Mouse (Mus musculus): Measurements from ENCODE around the gene Chn2.

Chn2 gene

GRCm38 (mm10) chr6:54242286-54242685 is 202.9 kb downstream of the Chn2 start:
- peak; percentile 5 for DNase-seq (ENCODE audit: low read depth)

DNA sequence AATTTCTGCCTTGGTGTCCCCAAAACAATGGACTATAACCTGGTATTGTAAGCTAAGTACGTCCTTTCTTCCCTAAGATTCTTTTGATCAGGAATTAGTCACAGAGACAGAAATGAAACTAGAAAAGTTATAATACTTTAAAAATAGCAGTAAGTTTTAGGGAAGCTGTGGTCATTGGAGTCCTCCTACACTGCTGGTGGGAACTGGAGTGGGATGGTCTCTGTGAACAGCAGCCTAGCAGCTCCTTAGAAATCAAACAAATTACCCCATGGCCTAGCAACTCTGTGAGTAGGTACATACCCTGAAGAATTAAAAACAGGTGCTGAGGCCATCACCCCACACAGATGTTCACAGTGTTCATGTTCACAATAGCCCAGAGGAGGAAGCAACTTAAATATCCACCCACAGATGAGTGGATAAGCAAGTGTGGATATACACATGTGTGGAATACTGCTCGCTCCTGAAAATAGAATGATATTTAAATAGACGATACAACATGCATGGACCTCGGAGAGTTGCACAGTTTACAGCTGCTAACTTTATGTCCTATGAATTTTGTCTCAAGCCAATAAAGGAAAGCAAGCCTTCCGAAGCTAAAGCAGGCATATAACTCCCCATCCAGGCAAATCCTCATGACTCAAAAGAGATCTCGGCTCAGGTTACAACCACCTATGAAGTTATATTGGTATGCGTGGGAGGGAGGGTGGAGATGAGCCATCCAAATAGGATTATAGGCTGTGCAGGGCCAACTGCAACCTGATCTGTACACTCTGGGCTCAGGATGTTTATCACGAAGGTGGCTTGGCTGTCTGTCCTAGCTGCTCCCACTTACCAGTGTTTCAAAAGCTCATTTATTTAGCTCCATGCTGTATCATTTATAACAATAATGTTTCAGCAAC is 209.2 kb downstream of the Chn2 start:
- no peak for DNase-seq (ENCODE audit: low read depth)

DNA sequence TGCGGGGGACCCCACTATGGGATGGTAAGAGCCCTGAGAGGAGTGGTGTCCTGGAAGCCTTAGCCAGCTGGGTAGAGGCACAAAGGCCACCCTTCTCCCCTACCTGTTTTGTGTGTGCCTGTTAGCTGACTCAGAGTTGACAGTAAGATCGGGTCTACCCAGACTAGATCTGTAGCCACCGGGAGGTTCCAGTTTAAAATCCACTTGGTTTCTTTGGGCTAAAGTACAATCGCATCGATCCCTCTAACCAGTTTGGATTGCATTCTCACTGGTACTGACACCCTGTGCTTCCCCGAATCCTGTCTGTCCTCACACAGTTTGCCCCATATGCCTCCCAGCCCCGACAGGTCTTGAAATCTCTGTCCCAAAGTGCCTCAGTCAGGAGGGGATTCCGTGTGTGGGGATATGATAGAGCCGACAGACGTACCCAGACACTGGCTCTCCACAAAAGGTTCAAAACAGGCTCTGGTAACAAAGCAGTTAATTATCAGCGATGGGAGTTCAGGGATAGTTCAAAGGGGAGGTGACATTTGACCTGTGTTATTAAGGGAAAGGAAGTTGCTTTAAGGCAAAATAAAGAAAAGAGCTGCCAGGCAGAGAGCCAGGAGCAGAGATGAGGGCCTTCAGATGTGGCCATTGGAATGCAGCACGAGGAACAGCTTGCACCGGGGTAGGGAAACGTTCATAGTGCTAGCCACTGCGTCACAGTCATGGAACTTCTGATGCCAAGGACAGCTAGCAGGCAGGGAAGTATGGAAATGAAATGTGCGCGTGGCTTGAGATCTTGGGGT is 212.2 kb downstream of the Chn2 start:
- DNase-seq (ENCODE audit: low read depth): no peak

- DNase-seq (ENCODE audit: low read depth): no peak
These were observed 213.9 kb downstream of the Chn2 start for GRCm38 (mm10) chr6:54253206-54253605.

DNA sequence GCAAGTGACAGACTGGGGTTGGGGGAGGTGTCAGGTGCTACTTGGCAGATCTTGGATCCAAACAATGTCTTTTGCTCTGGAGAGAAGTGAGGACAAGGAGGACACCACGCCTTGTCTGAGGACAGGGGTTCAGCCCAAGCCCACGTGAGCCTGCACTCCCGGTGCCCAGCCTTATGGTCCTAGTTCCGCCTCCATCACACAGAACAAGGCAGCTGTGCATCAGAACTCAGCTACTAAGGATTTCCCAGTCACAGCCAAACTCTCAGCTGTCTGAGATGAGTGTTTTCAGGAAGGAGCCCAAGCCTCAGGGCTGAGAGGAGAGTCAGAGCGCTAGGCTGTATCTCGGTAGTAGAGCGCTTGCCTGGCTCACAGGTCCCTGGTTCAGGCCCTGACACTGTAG is 214.5 kb downstream of the Chn2 start:
- no peak for DNase-seq (ENCODE audit: low read depth)

GRCm38 (mm10) chr6:54254759-54255158 is 215.4 kb downstream of the Chn2 start:
- no peak for DNase-seq (ENCODE audit: low read depth)

DNA sequence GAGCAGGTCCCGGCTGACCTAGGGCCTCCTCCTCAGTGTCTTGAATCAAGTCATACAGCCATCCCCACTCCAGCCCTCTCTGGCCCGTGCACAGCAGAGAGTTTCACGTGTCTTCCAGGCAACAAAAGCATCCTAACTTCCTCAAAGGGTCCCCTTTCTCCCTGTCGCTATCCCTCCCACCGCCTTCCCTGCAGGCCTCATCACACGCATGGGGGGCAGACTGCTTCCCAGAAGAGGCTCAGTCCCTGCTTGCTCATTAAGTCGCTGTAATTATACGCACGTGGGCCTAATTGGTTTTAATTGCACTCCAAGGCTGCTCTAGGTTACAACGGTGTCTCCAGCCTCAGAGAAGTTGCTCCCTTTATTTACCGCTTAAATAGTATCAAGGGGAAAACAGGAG is 216.0 kb downstream of the Chn2 start:
- DNase-seq (ENCODE audit: low read depth): no peak

DNA sequence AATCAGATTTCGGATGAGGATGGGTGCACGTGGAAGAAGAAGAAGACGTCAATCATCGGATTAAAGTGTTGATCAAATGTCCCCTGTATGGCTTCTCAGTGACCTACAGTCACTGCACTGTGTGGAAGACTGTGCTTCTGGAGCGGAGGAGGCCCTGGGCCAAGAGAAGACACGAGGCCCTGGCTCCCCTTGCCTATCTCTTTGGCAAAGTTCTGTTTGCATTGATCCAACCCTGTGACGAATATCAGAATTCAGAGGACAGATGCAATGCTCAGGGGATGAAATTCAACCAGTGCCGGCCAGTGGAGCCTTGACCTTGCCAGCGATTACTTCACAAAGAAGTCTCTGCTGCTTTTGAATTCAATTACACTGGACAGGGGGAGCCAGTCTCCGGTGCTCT is 217.0 kb downstream of the Chn2 start:
- no peak for DNase-seq (ENCODE audit: low read depth)

DNA sequence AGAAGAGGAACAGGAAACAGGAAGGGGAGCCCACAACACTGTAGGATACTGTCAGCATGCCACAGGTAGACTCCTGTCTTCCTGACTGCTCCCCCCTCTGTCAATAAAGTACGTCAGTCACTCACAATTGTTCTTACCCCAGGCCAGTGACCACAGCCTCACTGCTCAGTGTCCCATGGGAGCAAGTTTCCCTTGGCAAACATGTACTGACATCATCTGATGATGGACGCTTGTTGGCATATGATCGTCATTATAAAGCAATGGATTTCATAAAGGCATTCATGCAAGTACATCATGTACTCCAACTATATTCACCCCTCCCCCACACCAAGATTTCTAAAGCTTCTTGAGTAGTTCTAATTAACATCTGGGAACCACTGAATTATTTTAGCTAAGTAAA is 218.2 kb downstream of the Chn2 start:
- DNase-seq (ENCODE audit: low read depth): no peak

GRCm38 (mm10) chr6:54258462-54258861 is 219.1 kb downstream of the Chn2 start:
- no peak for DNase-seq (ENCODE audit: low read depth)

DNA sequence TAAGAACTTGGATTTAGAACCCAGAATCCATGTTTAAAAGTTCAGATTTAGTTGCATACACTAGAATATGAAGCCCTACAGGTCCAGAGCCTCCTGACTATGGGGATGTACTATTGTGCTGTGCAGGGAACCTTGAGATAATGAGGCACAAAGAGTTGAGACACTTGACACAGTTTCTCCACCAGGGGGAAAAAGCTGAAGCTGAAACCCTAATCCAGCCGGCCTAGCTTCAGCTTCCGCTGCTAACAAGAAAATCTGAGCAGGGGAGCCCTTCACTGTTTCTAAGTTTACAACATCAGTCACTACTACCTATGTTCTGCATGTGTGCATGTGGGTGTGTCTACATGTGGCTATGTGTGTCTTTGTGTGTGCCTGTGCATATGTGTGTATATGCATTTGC is 223.4 kb downstream of the Chn2 start:
- DNase-seq (ENCODE audit: low read depth): no peak

DNA sequence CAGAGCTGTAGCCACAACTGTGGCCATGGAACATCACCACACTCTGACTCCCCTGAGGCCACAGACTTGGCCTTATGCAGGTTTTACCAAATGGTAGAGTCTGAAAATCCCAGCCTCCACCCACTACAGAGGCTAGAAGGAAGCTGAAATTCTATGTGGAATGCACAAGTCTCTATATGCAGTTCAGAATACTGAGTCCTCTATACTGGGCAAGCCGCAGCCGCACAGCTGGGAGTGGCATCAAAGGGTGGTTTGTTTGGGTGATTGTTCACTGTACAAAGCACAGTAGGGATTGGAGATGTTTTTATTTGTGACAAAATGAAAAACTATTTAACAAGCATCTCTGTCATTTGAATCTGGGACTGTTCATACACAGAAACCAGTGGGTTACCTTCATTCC is 224.5 kb downstream of the Chn2 start:
- no peak for DNase-seq (ENCODE audit: low read depth)

GRCm38 (mm10) chr6:54264537-54264936 is 225.2 kb downstream of the Chn2 start:
- no peak for DNase-seq (ENCODE audit: low read depth)

GRCm38 (mm10) chr6:54265384-54265783 is 226.0 kb downstream of the Chn2 start:
- DNase-seq (ENCODE audit: low read depth): no peak

DNA sequence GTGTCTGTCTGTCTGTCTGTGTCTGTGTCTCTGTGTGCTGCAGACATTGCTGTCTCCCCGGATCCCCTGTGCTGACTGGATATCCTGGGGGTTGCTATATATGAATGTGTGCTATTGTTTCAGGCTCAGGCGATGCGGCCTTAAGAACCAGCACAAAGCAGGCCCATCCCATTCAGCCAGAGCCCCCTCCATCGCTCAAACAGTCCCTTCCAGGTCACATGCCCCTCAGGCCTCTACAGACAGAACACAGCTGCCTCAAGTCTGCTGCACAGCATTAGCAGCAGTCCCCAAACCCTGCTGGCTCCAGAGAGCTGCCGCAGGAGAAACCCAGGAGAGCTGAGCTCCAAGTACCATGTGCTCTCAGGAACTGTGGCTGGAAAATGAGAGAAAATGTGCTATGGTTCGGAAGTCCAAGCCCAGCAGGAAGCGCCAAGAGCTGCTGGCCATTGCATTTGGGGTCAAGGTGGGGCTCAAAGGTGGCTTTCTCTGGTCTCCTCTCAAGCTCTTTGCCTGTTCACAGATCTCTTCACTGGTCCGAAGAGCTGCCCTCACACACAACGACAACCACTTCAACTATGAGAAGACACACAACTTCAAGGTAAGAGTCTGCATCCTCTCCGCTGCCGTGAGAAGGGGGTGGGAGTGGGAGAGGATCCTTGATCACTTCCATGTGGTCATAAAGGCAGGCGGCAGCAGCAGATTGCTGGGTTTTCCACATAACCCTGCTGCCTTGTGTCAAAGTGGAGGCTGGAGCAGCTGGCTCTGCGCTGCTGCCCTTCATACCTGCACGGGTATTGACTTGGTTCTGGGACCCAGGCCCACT is 233.4 kb downstream of the Chn2 start:
- no peak for DNase-seq (ENCODE audit: low read depth)

GRCm38 (mm10) chr6:54273379-54273730 is 234.0 kb downstream of the Chn2 start:
- no peak for DNase-seq (ENCODE audit: low read depth)

GRCm38 (mm10) chr6:54277234-54277633 is 237.9 kb downstream of the Chn2 start:
- no peak for DNase-seq (ENCODE audit: low read depth)

- no peak for DNase-seq (ENCODE audit: low read depth)
These were observed 238.5 kb downstream of the Chn2 start for GRCm38 (mm10) chr6:54277828-54278227.

DNA sequence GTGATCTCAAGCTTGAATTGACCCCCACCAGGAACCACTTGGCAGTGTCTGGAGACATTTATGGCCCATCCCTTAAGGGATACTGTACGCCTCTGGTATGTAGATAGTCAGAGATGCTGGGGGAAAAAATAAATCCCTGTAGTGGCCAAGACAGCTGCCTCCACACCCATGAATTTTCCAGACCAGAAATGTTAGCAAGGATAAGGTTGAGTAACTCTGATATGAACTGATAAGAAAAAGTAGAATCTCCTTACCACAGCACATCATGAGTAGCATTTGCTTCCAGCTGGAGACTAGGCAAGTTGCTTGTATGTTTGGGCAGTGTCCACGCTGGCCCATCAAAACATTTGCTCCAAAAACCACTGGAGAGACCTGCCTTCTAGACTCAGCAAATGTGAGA is 239.3 kb downstream of the Chn2 start:
- no peak for DNase-seq (ENCODE audit: low read depth)

DNA sequence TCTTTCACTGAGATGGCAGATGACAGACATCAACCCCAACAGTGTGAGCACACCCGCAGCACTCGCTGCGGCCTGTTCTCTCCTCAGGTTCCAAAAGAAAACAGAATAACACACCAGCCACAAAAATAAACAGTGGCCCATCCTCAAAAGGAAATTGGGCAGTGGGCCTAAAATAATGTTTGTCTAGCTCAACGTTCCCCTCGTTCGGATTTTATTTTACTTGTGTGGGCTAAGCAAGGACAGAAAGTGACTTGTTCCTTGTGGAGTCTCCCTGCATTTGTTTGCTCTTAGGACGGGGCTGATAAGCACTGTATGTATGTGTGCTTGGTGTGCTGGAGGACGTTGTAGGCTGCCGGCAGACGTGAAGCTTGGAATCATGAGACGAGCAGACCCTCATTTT is 240.0 kb downstream of the Chn2 start:
- no peak for DNase-seq (ENCODE audit: low read depth)

- no peak for DNase-seq (ENCODE audit: low read depth)
These were observed 240.9 kb downstream of the Chn2 start for GRCm38 (mm10) chr6:54280248-54280647.

GRCm38 (mm10) chr6:54283299-54283698 is 243.9 kb downstream of the Chn2 start:
- DNase-seq (ENCODE audit: low read depth): no peak
